Mouse (Mus musculus) left cerebral cortex, adult 8-10 months (tissue): Measurements from ENCODE around the gene Pon3. TPM values are rescaled to one million over a fixed set of nuclear protein-coding genes. Genes with fewer than 3 reads are reported as not detected.

Experiments
- DNase-seq, 2 experiments: peaks; one replicate each; pipeline ENCODE4 v3.0.0; 2022; ENCODE audit warnings: low spot score in 2 of 2
- total RNA-seq, 4 experiments: library from RNA; stranded (reverse); gene quantifications; 2 replicates each; pipeline ENCODE4 v1.2.4; 2022

Pon3 gene
- total RNA-seq, 4 experiments from 2014 or later: 2.2 to 4.9 (median 3.9) TPM

DNA sequence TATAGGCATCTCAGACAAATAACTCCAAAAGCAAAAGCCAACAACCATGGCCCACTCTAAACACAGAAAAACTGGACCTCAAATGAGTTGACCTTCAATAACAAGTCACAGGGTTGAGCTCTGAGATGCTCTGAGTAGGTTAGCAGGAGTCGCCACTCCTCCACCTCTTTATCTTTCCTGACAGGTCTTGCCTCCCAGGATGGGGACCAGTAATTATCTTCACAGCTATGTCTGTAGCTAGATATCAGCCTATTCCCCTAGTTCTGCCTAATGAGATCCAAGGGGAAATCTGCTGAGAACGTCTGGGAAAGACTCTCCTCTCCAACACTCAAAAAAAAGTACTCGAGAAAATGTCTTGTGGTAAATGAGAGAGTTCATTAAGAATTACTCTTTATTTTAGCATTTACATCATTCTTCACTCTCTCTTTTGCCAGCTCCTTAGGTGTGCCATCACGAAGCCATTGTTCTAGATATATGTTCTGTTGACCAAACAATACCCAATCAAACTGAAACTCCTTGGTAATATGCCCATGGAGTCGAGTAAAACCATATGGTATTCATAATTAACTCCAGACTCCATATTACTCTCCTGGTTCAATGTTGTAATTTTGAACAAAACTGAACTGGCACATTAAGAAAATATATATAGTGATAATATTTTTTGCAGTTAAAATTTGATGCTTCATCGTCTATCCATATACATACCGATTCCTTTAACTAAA, 69.7 kb downstream of the Pon3 start:
- no peak for DNase-seq

DNA sequence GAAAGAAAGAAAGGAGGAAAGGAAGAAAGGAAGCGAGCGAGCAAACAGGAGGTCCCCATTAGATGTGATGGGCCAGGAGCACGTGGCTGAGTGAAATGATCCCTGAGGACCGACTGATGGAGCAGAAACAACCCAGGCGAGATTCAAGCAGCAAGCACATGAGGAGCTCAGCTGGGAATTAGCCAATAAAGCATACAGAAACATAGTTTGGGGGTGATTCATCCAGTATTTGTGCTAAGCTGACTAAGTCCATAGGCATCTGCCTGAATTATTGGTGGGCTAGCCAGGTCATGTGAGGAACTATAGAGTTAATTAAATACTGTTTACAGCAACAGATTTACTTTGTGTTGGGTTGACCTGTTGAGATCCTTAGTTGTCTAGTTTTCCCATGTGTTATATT, 75.4 kb downstream of the Pon3 start:
- no peak for DNase-seq

DNA sequence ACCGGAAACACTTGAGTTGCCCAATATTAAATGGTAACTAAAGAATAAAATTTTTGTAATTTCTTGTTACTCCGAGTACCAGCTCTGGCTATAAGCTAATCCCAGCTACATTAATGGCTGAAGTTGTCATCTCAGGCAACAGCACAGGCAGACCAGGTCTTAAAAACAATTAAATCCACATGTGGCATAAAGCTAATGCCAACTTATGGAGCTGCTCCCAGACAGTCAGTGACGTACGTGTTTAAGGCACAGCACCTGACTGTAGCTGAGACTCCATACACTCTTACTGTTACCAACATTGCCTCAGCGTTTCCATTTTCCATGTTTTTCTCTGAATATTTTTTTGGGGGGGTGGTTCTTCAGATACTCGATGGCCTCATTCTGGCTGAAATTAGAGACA, 76.9 kb downstream of the Pon3 start:
- no peak for DNase-seq

DNA sequence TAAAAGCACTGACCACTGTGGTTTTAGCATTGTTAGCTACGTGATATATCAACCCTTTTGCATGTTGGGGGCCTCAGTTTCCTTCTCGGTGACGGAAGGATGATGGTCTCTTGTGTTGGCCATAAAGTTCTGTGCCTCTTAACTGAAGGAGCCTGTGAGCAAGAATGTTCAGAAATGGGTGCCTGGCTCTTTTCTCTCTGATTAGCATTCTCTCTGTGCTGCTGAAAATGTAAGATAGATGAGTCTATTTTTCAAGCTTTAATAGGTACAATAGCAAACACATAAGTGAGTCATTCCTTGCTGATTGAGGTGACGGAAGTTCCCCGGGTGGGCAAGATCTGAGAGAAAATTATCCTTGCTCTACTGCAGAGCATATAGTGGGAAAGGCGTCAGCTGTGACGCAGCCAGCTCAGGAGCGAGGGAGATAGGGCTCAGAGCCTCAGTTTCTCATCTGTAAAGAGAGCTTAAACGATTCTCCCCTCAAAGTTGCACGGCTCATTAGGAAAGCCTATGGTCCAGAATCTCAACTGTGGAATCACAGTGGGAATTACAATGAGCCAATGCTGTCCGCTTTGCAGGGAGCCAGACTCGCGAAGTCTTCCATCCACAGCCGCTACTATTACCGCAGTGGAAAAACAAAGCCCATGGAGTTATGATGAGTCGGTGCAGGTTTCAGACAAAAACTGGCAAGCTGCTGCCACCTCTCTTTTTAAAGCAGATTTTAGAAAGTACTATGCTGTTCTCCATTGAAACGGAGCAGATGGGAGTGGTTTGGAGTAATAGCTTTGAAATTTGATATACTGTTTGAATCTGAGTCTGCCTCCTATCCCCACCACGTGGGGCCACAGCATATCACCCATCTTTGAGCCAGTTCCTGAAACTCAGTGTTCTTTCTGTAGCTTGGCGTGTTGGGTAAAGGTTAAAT, 77.9 kb downstream of the Pon3 start:
- DNase-seq: no peak

DNA sequence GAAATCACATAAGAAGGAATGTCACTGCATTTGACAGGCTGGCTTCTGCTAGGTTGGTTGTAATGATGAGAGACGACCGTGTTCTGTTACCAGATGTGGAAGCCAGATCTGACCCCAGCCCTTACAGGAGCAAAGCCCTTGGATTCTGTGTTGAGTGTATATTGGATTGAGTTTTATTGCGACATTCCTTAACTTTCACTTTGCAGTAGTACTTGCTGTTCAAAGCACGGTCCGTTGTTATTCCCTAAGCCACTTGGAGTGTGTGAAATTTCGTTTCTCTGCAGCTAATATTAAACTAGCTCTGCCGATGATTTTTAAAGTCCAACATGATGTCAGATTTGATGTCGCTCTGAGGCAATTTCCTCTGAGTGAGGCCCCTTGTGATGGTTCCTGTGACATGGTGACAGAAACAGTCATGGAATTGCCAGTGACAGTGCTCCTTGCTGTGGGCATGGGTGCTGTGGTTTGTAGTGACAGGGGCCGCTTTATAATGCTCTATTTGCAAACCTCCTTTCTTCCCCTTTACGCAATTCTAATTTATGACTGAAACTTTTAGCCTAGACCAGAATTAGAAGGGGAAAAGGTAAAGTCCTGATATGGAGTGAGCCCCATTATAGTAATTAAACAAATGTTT, 81.8 kb downstream of the Pon3 start:
- no peak for DNase-seq

DNA sequence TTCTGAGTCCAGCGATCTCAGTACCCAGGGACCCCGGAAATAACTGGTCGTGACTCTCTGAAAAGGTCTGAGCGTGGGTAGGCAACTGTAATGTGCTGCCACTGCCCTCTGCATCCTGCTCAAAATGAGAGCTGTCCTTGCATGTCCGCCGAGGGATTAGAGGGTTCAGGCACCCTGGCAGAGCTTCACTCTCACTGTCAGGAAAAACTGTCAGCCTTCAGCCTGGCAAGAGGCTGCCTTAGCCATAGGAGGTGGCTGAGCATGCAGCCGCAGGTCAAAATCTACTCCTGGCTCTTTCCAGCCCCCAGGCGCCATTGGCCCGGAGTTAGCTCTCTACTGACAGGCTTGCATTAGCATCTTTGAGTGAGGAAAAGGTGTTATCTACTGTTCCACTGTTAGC, 83.5 kb downstream of the Pon3 start:
- DNase-seq: no peak

DNA sequence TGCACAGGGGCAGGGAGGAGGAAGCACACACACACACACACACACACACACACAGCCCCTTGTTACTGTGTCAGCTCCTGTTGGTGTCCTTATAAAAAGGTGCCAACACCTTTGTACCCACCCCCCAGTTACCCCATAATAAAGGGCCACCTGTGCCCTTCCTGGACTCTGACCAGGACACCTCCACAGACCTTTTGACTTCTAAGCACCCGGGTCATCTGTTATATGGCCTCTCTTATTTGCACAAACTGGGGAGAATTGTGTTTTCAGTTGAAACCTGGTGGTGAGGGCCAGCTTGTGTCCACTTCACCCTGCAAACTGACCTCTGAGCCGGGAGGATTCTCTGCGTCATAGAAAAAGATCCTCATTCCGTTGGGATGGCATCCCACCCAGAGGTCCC, 84.7 kb downstream of the Pon3 start:
- DNase-seq: no peak

Other genes with a start within 250 kb of the Pon3 start
- gene Pon1, start 62.3 kb downstream of the Pon3 start, total RNA-seq: not detected
- 10 to 100 TPM; 20.8 to 24.2 (median 23.0) TPM for gene Pon2, start 42.2 kb upstream of the Pon3 start, total RNA-seq
- gene Asb4, start 127.1 kb upstream of the Pon3 start, total RNA-seq: 1 to 10 TPM in 1 of 4 experiments, under 1 TPM in 3; 0.48 to 1.3 (median 0.56) TPM
- 10 to 100 TPM; 12.9 to 14.8 (median 14.0) TPM for gene Pdk4, start 240.0 kb upstream of the Pon3 start, total RNA-seq